Mouse (Mus musculus) embryonic facial prominence, embryonic 13.5 days (tissue): ENCODE measurements around the gene Aplf. TPM values are rescaled to one million over a fixed set of nuclear protein-coding genes. Genes with fewer than 3 reads are reported as not detected.
A peak's percentile ranks its signal among the peaks of the same experiment; 100 is the strongest.

Experiments
- ATAC-seq: fragments of 200-750 bp; cut with Nextera tagmentation; 2 replicates; pipeline ENCODE4 v1.8.0; 2017; ENCODE audit warnings: low read depth; ENCODE audit not compliant: insufficient number of reproducible peaks, insufficient read depth, low FRiP score, low TSS enrichment
- H3K27ac ChIP-seq: fragments of 300-500 bp; sonication (generic); 2 replicates; pipeline ENCODE4 v1.5.1; 2015; ENCODE audit warnings: moderate library complexity, mild to moderate bottlenecking, inconsistent platforms
- H3K27me3 ChIP-seq: fragments of 300-500 bp; sonication (generic); 2 replicates; pipeline ENCODE4 v1.6.1; 2015; ENCODE audit warnings: mild to moderate bottlenecking, inconsistent platforms
- H3K36me3 ChIP-seq: fragments of 300-500 bp; sonication (generic); 2 replicates; pipeline ENCODE4 v1.6.1; 2015; ENCODE audit warnings: mild to moderate bottlenecking, inconsistent platforms
- H3K4me1 ChIP-seq: fragments of 300-500 bp; sonication (generic); 2 replicates; pipeline ENCODE4 v1.6.1; 2015; ENCODE audit warnings: inconsistent platforms
- H3K4me2 ChIP-seq: fragments of 300-500 bp; sonication (generic); 2 replicates; pipeline ENCODE4 v1.6.1; 2015; ENCODE audit warnings: moderate library complexity, mild to moderate bottlenecking, inconsistent platforms
- H3K4me3 ChIP-seq: fragments of 300-500 bp; sonication (generic); 2 replicates; pipeline ENCODE4 v1.5.1; 2015; ENCODE audit warnings: mild to moderate bottlenecking, inconsistent platforms
- H3K9ac ChIP-seq: fragments of 300-500 bp; sonication (generic); 2 replicates; pipeline ENCODE4 v1.6.1; 2015; ENCODE audit warnings: mild to moderate bottlenecking, inconsistent platforms
- H3K9me3 ChIP-seq: fragments of 300-500 bp; sonication (generic); 2 replicates; pipeline ENCODE4 v1.6.1; 2016; ENCODE audit warnings: inconsistent platforms
- WGBS: fragments of 180-500 bp; shearing (Covaris S2); methylation state at CpG from one replicate; pipeline ENCODE4 v1.1.7; 2015; ENCODE audit warnings: mixed read lengths; 5-methylcytosine and 5-hydroxymethylcytosine counted together
- polyA plus RNA-seq: library from polyadenylated mRNA; unstranded; fragments of >200 nt; fragmentation: Nextera tagmentation; extraction: Ambion mirVana; gene quantifications from 2 replicates; pipeline ENCODE4 v1.2.1, GENCODE M21; 2015

Aplf gene
- polyA plus RNA-seq, 1 experiment from 2014 or later, result 14.9 TPM

- H3K4me1 ChIP-seq, result peaks cover 15% of the 10 kb centered on the region
- H3K27me3 ChIP-seq, result no peaks in the 10 kb centered on the region
- H3K36me3 ChIP-seq, result no peaks in the 10 kb centered on the region
- no peak overlapping the region for H3K9ac ChIP-seq
- H3K27ac ChIP-seq, result no peak overlapping the region
- H3K4me3 ChIP-seq, result no peak overlapping the region
- no peaks in the 10 kb centered on the region for H3K9me3 ChIP-seq
- no peak overlapping the region for H3K4me2 ChIP-seq
- ATAC-seq, result no peak
- WGBS, result 89% methylated on average over 3 of the region's 3 CpGs
Measured at GRCm38 (mm10) chr6:87623151-87623550, 48.8 kb downstream of the Aplf start.

GRCm38 (mm10) chr6:87621281-87621680, 50.7 kb downstream of the Aplf start:
- H3K4me1 ChIP-seq, result peaks cover 19% of the 10 kb centered on the region
- no peaks in the 10 kb centered on the region for H3K9me3 ChIP-seq
- H3K4me3 ChIP-seq, result no peak overlapping the region
- no peaks in the 10 kb centered on the region for H3K27me3 ChIP-seq
- no peak for ATAC-seq
- H3K27ac ChIP-seq, result peak overlapping the region; percentile 57; the same call in 1 of the 2 replicates
- 52% methylated on average over 3 of the region's 3 CpGs for WGBS
- no peaks in the 10 kb centered on the region for H3K36me3 ChIP-seq
- no peak overlapping the region for H3K4me2 ChIP-seq
- no peak overlapping the region for H3K9ac ChIP-seq

DNA sequence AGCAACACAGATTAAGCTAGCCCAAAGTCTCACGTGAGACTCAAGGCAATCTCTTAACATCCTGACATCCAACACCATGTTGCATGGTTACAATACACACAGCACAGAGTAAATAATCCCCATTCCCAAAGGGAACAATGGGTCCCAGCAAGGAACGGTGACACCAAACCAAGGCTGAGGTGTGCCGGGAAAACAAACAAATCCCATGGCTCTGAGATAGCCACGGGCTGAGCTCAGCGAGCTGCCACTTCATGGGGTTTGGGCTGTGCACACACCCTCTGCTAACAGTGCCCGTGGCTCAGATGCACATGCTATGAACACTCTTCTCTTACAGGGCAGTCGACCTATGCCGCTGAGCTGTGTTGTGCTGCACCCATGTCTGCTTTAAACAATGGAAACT, 54.0 kb downstream of the Aplf start:
- H3K4me2 ChIP-seq, result no peak overlapping the region
- 75% methylated on average over 8 of the region's 8 CpGs for WGBS
- no peak overlapping the region for H3K27ac ChIP-seq
- peaks cover 19% of the 10 kb centered on the region for H3K4me1 ChIP-seq
- no peak for ATAC-seq
- no peaks in the 10 kb centered on the region for H3K27me3 ChIP-seq
- H3K9me3 ChIP-seq, result no peaks in the 10 kb centered on the region
- no peaks in the 10 kb centered on the region for H3K36me3 ChIP-seq
- H3K9ac ChIP-seq, result no peak overlapping the region
- no peak overlapping the region for H3K4me3 ChIP-seq

DNA sequence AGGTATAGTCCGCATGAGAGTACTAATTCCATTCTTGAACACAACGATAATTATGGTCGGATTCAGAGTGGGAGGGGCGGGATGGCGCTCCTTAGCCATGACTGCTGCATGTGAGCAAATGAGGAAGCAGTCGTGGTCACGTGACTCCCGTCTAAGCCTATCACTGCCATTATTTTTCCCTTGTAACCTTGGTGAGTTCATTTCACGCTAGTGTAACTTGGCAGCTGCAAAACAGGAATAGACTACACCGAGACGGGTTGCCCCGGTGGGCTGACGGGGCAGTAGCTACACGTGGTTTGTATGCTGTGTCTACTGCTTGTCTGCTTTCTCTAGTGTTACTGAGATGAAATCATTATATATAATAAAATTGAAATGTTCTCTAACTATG, 56.3 kb downstream of the Aplf start:
- ATAC-seq, result no peak
- Histone ChIP-seq H3K4me3 (no peak overlapping the region), H3K9ac (no peak overlapping the region), H3K36me3 (no peaks in the 10 kb centered on the region), H3K27me3 (no peaks in the 10 kb centered on the region), H3K27ac (no peak overlapping the region), H3K4me1 (peaks cover 12% of the 10 kb centered on the region; the same call in 1 of the 2 replicates), H3K9me3 (no peaks in the 10 kb centered on the region), H3K4me2 (0 out of 2 replicates have a peak overlapping the region, but pooled peaks have one; percentile 3)
- 77% methylated on average over 14 of the region's 14 CpGs for WGBS

GRCm38 (mm10) chr6:87614794-87615695, 56.9 kb downstream of the Aplf start:
- H3K9me3 ChIP-seq, result no peaks in the 10 kb centered on the region
- H3K27me3 ChIP-seq, result no peaks in the 10 kb centered on the region
- H3K4me3 ChIP-seq, result no peak overlapping the region
- H3K4me1 ChIP-seq, result peaks cover 12% of the 10 kb centered on the region; the same call in 1 of the 2 replicates
- ATAC-seq, result no peak
- H3K9ac ChIP-seq, result no peak overlapping the region
- no peaks in the 10 kb centered on the region for H3K36me3 ChIP-seq
- WGBS, result 47% methylated on average over 11 of the region's 11 CpGs
- H3K27ac ChIP-seq, result no peak overlapping the region
- 0 out of 2 replicates have a peak overlapping the region, but pooled peaks have one; percentile 3 for H3K4me2 ChIP-seq

- Histone ChIP-seq H3K27me3 (no peaks in the 10 kb centered on the region), H3K9ac (no peak overlapping the region), H3K36me3 (no peaks in the 10 kb centered on the region), H3K9me3 (no peaks in the 10 kb centered on the region), H3K4me2 (no peak overlapping the region), H3K4me3 (no peak overlapping the region), H3K4me1 (peaks cover under 1% of the 10 kb centered on the region; the same call in 1 of the 2 replicates), H3K27ac (no peak overlapping the region)
- ATAC-seq, result no peak
Measured at GRCm38 (mm10) chr6:87599825-87600224, 72.2 kb downstream of the Aplf start.

GRCm38 (mm10) chr6:87597116-87597833, 74.7 kb downstream of the Aplf start:
- no peak for ATAC-seq

DNA sequence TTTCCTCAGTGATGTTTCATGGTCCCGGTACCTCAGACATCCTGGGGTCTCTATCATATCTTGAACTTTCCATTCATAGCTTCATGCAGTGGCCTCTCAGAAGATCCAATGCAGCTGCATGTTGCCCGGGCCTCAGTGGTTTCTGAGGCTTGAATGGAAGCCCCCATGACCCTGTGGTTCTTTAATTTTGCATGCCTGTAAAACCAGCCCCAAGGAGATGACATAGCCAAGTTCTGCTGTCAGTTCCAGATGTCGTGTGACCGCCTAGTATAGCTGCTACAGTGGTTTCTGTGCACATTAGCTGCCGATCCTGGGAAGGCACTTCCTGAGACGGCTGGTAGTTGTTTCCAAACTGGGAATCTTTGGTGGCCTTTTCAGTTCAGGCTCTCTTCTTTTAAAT, 77.8 kb downstream of the Aplf start:
- Histone ChIP-seq H3K27me3 (peaks cover 17% of the 10 kb centered on the region), H3K27ac (no peak overlapping the region), H3K4me3 (no peak overlapping the region), H3K9me3 (no peaks in the 10 kb centered on the region), H3K4me2 (no peak overlapping the region), H3K4me1 (peaks cover 10% of the 10 kb centered on the region), H3K36me3 (no peaks in the 10 kb centered on the region), H3K9ac (no peak overlapping the region)
- ATAC-seq, result no peak
- 54% methylated on average over 6 of the region's 6 CpGs for WGBS

More at GRCm38 (mm10) chr6:87597116-87597833, 74.7 kb downstream of the Aplf start:
- H3K4me2 ChIP-seq, result no peak overlapping the region
- H3K9ac ChIP-seq, result no peak overlapping the region
- no peak overlapping the region for H3K4me3 ChIP-seq
- H3K27ac ChIP-seq, result no peak overlapping the region
- H3K27me3 ChIP-seq, result no peaks in the 10 kb centered on the region
- no peaks in the 10 kb centered on the region for H3K4me1 ChIP-seq
- no peaks in the 10 kb centered on the region for H3K9me3 ChIP-seq
- H3K36me3 ChIP-seq, result no peaks in the 10 kb centered on the region
- 49% methylated on average over 10 of the region's 10 CpGs for WGBS

DNA sequence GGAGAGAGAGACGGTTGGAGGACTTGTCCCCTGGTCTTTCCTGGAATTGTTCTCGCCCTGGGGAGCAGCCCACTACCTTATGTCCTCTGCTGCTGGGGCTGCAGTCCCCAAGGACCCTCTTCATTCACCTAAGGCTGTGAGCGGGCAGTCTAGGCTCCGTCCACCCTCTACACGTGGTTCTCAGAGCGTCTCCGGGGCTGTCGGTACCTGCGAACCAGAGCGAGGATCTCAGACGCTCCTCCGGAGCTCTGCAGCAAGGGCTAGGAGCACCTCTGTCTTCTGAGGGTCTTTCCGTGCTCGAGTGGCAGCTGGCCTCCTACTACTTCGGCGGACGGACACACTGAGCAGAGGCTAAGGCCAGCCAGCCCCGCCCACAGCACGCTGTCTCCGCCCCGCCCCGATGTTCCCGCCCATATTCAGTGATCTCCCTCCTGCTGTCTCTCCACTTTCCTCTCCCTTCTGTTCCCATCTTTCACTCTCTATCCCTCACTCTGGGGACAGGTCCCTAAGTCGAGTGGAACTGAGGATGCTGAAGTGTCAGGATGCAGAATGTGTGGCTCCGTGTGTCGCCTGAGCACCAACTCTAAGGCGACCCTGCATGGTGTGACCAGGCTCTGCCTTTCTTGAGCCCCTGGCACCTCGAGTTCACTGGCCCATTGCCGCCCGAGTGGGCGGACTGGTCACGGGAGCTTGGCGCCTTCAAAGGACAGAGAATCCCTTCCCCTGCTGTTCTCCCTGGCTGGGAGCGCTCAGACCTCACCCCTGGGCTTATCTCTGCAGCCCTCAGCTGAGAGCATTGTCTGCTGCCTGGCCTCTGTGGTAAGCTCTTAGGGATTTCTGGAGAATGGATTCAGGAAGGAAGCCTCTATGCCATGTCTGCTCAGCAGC, 81.4 kb downstream of the Aplf start, which contains the start of gene Prokr1:
Gene Prokr1 (minus strand): TSS at position 350 of the 888 bp plus-strand sequence.
- Histone ChIP-seq H3K9me3 (no peaks in the 10 kb centered on the region), H3K4me1 (peaks cover 10% of the 10 kb centered on the region), H3K4me2 (peak within 1 kb of the TSS; percentile 94), H3K27me3 (peaks cover 37% of the 10 kb centered on the region), H3K4me3 (peak within 1 kb of the TSS; percentile 57), H3K27ac (no peak within 1 kb of the TSS), H3K36me3 (no peaks in the 10 kb centered on the region), H3K9ac (peak within 1 kb of the TSS; percentile 72)
- WGBS, result under 1% methylated on average over 34 of the region's 34 CpGs
- ATAC-seq, result peak; percentile 59

DNA sequence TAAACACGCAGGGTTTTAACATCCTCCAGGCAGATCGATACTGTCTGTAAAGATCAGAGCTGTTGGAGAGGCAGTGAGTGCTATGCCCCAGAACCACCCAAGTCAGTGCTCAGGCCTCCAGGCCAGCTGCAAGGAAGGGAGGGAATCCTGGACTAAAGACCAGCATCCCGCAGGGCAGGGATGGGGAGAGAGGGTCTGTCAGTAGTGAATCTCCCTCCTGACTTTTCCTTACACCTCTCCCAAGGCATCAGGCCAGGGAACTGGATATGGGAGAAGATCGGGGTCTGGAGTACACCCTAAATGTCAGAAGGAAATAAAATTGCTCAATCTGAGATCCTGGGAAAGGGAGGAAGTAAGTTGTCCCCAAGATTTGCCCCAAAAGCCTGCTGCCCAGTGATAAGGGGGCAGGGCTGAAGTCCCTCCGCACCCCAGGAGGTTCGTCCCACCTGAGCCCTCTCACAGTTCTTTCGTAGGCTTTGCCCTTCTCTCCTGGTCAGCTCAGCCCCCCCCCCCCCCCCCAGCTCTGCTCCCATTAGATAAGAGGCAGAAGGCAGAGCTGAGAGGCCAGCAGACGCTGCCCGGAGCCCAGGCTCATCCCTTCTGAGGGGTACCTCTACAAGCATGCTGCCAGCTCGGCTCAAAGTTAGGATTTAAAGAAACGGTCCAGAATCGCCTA, 82.1 kb downstream of the Aplf start:
- Histone ChIP-seq H3K36me3 (no peaks in the 10 kb centered on the region), H3K4me3 (peak overlapping the region; percentile 57), H3K27ac (no peak overlapping the region), H3K9me3 (no peaks in the 10 kb centered on the region), H3K9ac (peak overlapping the region; percentile 72), H3K4me1 (peaks cover 10% of the 10 kb centered on the region), H3K27me3 (peaks cover 37% of the 10 kb centered on the region), H3K4me2 (peak overlapping the region; percentile 94)
- WGBS, result 13% methylated on average over 12 of the region's 12 CpGs
- no peak; the same call in 1 of the 2 replicates for ATAC-seq
